Mouse (Mus musculus) embryo, embryonic 11.5 days (tissue): Measurements from ENCODE around the gene Ccdc174.

Experiments used
- DNase-seq: peaks from one replicate; pipeline ENCODE4 v3.0.0-alpha.2; 2012; ENCODE audit warnings: low read depth, low spot score

The Ccdc174 gene

DNA sequence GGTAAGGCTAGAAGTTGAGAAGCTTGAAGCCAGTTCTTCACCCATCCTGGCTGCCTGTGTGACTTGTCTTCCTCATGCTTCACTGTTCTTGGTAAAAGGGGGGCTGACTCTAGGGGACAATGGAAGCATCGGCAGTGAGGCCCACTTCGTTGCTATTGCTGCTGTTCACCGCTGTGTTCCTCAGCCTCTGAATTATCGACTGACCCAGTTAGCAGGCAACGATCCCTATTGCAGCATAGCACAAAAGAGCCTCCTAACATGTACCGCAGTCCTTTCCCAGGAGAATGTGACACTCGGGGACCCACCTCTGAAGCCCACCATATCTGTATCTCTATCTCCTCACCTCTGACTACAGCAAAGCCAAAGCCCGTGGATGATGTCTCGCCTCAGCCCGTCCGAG lies 39.9 kb downstream of the Ccdc174 start:
- DNase-seq: no peak

DNA sequence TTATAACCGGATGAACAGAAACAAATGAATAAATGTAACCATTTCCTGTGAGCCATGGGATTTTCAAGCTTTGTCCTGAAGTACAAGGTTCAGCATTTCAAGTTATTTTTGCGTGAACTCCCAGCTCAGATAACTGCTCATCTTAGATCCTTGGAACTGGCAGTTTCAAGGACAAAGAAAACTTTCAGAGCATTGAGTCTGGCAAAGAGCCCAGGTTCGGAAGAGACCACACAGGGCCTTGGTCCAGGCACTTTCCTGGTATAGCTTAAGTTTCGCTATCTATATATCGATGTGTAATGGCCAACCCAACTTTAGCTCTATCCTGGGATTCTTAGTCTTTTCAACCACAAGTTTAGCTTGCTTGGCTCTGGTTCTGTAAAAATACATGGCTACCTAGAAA lies 53.4 kb downstream of the Ccdc174 start:
- DNase-seq: no peak

DNA sequence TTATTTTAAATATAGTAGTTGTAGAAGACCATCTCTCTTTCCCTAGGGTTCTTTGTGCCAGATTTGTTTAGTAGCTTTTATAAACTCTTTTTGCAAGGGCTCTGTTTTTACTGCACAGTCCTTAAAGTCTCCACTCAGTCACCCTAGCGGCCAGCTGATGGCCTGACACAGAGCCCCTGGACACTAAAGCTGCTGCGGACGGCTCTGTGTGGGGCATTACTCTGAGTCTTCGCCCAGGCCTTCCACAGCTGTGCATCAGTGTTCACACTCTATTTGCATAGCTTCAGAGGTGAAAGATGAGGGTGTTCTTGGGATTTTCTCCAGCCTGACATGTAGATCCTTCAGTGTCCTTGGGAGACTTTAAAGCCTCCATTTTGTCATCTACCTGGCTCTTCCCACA lies 60.6 kb downstream of the Ccdc174 start:
- DNase-seq: no peak

DNA sequence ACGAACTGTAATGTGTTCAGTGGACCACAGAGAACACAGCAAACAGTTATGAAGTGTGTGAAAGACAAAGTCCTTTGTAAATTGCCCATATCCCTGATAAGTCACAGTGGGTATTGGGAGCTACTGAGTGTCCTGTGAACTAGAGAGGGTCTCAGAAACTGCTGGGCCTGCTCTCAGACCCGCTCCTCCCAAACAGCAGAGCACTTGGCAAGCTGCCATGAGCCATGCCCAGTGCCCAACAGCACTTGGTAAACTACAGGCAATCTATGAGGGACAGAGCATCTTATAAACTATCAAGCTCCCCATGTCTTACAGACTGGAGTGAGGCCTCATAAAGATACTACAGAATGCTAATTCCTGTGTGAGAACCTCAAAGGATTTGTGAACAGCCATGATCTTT lies 70.6 kb downstream of the Ccdc174 start:
- no peak for DNase-seq
